Mouse (Mus musculus) left cerebral cortex, postnatal 14 days (tissue): Measurements from ENCODE around the gene Phb. TPM values are rescaled to one million over a fixed set of nuclear protein-coding genes. Genes with fewer than 3 reads are reported as not detected.
"Not testable (repeated sequence)": the region's sequence is repeated elsewhere in the genome, so short reads cannot be mapped to it uniquely, and the experiment has no call there.

ENCODE experiments used
- DNase-seq, 2 experiments: peaks; one replicate each; pipeline ENCODE4 v3.0.0; 2021 to 2022; ENCODE audit warnings: low spot score in 2 of 2, mixed read lengths in 1 of 2
- intact Hi-C: fragments of 180-260 bp; cut with DNase I; formaldehyde crosslinking; loops from one replicate; pipeline ENCODE4 v1.15.1; 2025
- total RNA-seq, 2 experiments: library from RNA; stranded (reverse); gene quantifications; 2 replicates each; pipeline ENCODE4 v1.2.3; 2021

Gene Phb
- total RNA-seq, 2 experiments from 2014 or later: 82.5 to 86.3 TPM

DNA sequence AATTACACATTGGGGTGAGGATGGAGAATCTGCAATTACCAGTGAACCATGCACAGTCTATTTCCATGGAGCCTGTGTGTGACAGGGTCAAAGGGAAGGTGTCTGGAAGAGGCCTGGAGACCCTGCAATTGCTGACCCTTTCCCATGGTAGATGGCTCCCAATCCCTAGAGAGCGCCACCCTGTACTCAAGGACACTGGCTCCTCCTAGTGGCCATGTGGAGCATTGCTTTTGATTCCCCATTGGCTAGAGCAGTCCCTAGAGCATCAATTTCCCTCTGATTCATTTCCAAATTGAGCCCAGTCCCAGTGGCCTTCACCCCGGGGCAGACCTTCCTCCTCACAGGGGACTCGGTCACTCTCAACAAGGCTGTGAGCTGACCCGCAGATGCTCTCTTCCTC is 17.9 kb upstream of the Phb start:
- intact Hi-C loops: loop anchor here (1.0 to 5.0 kb wide), 2 partner anchors 72 to 116 kb away; no protein-coding TSS in a partner anchor

DNA sequence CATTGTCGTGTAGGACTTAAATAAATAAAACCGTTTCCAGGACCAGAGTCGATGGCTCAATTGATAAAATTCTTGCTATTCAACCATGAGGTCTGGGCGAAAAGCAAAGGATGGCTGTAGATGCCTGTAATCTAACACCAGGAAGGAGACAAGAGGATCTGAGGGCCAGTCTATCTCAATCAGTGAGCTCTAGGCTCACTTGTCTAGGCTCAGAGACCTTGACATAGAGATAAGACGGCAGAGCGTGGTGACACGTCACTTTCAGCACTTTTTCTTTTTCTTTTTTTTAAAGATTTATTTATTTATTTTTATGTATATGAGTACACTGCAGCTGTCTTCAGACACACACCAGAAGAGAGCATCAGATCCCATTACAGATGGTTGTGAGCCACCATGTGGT is 17.2 kb upstream of the Phb start:
- intact Hi-C loops: loop anchor here (1.0 to 5.0 kb wide), 2 partner anchors 72 to 116 kb away; no protein-coding TSS in a partner anchor
- no peak for DNase-seq

More for the DNA sequence above, 17.9 kb upstream of the Phb start:
- DNase-seq: peak; percentile 81 to 83

DNA sequence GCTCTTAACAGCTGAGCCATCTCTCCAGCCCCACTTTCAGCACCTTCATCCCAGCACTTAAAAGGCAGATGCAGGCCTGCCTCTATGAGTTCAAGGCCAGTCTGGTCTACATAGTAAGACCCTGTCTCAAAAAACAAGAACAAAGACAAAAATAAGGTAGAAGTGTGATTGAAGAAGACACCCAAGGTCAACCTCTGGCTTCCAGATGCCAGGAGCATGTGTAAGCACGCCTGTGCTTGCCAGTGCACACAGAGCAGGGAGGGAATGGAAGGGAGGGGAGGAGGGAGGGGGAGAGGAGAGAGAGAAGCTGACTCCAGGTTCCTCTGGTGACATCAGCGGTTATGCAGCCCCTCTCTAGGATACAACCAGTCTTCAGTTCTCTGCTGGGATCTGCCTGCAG is 16.8 kb upstream of the Phb start:
- intact Hi-C loops: no loop called here
- DNase-seq: no peak

DNA sequence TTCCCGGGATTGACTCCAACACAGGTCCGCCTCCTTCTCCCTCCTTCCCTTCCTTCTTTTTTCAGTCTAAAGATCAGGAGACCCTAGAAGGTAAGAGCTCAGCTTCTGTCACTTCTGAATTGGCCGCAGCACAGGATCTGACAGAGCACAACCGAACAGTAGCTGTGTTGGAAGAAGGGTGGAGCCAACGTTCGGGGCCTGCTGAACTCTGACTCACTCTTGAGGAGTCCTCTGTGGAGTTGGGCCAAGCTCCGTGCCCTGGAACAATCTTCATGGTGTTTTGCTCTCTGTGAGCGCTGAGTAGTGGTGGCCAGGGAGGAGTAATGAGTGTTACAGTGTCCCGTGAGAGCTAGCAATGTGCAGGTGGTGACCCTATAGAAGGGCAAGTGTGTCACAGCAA is 15.8 kb upstream of the Phb start:
- no peak for DNase-seq
- intact Hi-C loops: no loop called here

DNA sequence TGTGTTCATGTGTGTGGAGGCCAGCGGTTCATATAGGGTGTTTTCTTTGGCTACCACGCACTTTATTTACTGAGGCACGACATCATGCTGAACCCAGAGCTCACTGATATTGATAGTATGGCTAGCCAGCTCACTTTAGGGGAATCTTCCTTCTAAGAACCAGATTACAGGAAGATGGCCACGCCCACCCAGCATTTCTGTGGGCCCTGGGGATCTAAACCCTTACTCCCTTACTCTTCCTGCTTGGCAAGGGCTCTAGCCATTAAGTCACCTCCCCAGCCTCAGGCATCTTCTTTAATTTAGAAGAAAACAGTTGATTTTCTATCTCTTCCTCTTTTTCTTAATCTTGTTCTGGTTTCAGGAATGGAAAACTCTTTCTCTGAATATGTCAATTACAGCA is 9.3 kb upstream of the Phb start:
- DNase-seq: no peak
- intact Hi-C loops: no loop called here

DNA sequence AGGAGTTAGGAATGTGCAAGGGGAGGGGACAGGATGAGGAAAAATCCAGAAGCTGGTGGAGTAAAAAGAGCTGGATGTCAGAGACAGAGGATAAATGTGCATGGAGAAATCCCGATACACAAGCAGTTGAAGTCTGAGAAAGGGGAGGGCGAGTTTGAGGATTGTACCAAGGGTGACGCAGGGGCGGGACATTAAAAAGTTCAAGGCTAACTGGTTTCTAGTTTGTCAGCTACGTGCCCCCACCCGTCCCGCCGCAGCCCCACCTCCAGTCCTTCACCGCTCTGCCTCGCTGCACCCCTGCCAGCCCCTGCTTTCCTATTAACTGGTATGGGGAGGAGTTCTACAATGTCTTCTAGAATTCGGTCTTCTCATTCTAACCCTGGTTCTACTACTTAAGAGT is 420 bp downstream of the Phb start:
- DNase-seq: no peak
- intact Hi-C loops: no loop called here

DNA sequence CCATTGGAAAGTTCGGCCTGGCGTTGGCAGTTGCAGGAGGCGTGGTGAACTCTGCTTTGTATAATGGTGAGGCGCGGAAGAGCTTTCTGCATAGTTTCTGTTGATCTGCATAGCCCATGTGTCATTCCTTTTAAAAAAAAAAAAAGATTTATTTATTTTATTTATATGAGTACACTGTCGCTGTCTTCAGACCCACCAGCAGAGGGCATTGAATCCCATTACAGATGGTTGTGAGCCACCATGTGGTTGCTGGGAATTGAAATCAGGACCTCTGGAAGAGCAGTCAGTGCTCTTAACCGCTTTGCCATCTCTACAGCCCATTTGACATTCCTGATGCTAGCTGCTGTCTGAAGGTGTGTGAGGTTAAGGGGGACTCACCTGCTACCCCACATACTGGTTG is 1.3 kb downstream of the Phb start:
- intact Hi-C loops, DNase-seq: not testable (repeated sequence)

DNA sequence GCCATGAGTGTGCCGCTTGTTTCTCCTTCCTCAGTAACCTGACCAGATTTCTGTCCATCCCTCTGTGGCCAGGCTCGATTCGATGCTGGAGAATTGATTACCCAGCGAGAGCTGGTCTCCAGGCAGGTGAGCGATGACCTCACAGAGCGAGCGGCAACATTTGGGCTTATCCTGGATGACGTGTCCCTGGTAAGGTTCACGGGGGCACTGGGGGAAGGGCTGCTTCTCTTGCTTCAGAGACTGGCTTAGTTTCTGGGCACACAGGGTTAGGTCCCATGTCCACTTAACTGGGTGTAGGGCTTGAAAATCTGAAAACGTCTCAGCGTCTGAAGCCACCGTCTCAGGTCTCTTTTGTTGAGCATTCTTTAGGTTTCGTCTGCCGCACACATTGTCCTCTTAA is 8.7 kb downstream of the Phb start:
- no peak for DNase-seq
- intact Hi-C loops: no loop called here

DNA sequence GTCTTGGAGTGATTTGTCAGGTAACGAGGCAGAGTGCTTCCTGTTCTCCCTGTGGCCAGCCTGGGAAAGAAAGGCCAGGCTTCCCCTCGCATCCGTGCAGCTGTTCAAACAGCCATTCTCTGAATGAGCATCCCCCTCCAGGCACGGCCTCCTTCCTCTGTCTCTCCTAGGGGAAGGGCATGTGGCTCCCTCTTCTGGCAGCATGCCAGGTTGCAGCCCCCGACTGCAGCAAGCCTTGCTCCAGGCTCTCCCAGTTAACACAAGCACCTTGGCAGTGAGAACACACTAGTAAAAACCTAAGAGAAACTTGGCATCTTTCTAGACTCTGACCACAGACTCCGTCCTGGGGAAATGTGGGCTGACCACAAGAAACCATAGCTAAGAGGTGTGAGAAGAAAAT is 9.6 kb downstream of the Phb start:
- DNase-seq: peak; percentile 63 to 75
- intact Hi-C loops: no loop called here

DNA sequence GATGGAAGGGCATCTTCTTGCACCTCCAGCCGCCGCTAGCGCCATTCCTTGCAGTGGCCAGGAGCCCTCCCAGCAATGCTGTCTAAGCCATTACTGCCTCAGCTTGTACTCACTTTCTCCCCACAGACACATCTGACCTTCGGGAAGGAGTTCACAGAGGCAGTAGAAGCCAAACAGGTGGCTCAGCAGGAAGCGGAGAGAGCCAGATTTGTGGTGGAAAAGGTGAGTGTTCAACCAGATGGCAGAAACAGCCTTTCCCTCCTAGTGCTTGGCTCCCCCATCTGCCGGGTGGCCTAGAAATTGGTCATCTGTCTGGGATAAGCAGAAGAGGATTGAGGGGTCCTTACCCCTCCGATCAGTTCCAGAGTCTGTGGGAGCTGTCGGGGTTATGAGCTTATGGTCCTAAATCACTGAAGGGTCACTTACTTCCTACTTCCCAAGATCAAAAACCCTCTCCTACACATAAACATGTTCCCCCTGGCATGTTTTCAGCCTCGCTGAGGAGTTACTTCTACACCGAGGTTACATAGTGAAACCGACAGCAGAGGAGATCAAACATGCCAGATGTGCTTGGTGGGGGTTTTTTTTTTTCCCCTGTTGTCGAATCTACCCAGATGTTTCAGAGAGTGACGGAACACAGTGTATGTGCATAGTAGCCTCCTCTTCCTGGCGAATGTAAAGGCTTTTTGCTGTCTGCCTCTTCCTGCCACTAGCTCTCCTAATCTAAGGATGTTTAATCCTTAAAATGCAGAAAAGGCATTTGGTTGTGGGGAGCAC is 11.4 kb downstream of the Phb start:
- intact Hi-C loops: no loop called here

DNA sequence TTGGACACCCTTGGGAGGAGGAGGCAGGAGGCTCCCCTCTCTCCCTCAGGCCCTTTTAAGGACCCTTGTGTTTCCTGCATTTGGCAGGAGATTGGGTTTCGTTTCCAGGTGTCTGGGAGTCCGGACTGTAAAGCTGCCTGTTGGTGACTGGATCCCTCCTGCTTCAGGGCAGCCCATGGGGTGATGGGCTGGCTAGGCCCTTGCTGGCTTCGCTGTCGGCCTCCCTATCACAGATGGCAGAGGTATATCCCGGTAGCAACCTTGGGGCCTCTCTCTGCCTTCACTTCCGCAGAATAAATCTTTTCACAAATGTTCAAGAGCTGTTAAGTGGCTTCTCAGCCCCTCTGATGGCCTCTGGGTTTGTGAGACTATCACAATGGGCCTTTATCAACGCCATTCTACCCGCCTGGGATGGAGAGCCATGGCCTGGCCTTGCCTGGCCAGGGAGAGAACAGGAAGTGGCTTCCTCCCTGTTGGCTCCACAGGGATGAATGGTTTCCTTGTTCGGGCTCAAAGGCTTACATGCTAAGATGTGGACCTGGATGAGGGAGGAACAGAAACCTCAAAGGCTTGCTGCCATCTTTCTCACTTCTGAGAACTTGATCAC is 15.3 kb downstream of the Phb start:
- intact Hi-C loops: loop anchor here (10.0 kb wide), 1 partner anchor 293 kb away; no protein-coding TSS in a partner anchor
- no peak for DNase-seq

More for the DNA sequence above, 11.4 kb downstream of the Phb start:
- no peak for DNase-seq

DNA sequence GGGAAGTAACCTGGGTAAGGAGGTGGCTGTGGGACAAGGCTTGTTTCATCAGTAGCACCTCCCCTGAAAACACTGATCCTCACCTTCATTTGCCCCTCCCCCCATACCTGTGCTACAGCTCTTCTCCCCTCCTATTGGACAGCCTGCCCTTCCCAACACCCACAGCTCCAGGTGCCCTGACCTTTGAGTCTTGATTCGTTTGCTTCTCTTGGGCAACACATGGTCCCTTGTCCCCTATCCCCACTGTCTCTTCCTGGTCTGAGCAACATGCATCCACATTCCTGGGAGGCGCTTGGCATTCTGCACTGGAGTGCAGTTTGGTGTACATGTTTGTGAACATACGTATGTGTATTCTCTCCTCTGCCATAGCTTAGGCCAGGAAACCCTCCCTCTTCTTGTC is 16.2 kb downstream of the Phb start:
- intact Hi-C loops: loop anchor here (10.0 kb wide), 1 partner anchor 292 kb away; no protein-coding TSS in a partner anchor

DNA sequence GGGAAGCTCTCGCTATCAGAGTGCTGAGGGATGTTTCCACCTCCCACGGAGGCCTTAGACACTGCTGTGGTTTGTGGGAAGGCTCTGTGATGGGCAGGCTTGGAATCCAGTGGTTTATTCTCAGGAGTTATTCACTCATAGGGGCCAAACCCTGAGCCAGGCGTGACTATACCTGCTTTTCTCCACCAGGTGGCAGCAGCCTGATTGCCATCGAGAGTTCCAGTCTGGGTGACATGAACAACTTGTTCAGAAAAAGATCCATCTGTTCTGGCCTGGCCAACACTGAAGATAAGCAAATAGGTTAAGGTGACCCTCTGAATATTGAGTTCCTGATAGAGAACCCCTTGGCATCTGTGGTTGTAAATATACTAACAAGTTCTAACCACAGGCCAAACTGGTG is 19.3 kb downstream of the Phb start:
- intact Hi-C loops: loop anchor here (1.0 to 10.0 kb wide), 2 partner anchors 65 to 289 kb away; no protein-coding TSS in a partner anchor
- peak; percentile 80 to 85 for DNase-seq

More for the DNA sequence above, 16.2 kb downstream of the Phb start:
- no peak for DNase-seq

DNA sequence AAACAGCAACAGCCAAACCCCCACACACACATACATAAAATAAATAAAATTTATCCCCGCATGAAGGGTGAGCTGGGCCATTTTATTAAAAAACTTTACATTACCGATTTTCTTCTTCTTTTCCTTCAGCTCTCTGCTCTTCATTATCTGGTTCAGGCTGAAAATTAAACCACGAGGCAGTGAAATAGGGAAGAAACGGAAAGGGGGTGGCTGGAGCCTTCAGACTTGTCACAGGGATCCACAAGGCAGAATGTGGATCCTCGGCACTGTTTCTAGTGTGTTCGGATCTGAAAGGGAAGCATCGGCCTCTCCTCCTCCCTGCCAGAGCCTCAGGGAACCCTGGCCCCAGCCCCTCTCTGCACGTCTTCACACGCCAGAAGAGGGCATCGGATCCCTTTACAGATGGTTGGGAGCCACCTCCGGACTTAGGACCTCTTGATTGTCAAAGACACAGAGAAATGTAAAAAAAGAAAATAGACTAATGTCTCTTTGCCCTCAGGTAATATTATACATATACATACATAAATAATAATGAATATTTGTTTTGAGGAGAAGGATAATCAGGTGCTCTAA is 20.4 kb downstream of the Phb start:
- intact Hi-C loops: loop anchor here (10.0 kb wide), 1 partner anchor 288 kb away; no protein-coding TSS in a partner anchor
- no peak for DNase-seq

DNA sequence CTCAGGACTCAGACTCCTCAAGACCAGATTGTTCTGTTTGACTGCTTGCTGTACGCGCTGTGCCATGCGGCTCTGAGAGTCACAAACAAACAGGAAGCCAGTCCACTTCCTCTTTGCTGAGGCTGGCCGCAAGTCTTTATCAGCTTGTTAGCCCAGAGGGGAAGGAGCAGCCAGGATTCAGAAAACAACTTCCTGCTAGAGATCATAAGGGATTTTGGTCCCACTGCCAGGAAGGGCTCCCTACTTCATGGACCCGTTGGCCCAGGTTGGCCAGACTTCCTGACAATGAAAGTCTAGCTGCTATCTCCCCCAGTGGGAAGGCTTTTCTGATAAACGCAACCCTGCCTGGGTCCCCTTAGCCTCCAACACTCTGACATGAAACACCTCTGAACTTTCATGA is 21.8 kb downstream of the Phb start:
- intact Hi-C loops: loop anchor here (10.0 kb wide), 1 partner anchor 286 kb away; no protein-coding TSS in a partner anchor
- DNase-seq: no peak

DNA sequence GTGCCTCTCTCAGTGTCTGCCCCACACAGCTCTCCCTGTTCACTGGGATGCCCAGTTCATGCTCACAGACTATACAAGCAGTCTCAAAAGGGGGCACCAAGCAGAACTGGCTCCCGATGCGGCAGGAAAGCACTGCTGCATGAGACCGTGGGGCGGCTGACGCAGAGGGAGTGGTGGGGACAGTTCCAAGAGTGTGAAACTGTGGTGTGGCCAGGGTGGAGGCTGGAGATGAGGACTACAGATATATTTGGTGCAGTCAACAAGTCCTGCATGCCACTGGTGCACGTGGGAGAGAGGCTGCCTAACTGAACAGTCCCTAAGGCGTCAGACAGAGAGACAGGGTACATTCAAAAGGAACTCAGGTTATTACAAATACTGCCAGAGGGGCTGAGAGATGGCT is 22.2 kb downstream of the Phb start:
- DNase-seq: no peak
- intact Hi-C loops: loop anchor here (10.0 kb wide), 1 partner anchor 286 kb away; no protein-coding TSS in a partner anchor

DNA sequence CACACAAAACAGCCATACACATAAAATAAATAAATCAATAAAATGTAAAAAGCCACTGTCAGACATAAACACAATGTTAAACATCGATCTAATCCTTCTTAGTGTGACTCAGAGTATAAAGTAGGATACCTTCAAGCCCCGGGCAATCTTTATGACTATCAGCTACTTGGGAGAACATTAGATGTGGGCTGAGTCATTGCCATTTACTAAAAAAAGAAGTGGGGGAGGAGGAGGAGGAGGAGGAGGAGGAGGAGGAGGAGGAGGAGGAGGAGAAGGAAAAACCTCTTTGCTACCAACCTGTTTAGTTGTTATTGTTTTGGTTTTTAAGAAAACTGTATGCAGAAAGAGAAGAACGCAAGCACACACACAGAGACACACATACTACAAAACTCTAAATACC is 22.8 kb downstream of the Phb start:
- intact Hi-C loops: loop anchor here (10.0 kb wide), 1 partner anchor 285 kb away; no protein-coding TSS in a partner anchor
- DNase-seq: no peak

DNA sequence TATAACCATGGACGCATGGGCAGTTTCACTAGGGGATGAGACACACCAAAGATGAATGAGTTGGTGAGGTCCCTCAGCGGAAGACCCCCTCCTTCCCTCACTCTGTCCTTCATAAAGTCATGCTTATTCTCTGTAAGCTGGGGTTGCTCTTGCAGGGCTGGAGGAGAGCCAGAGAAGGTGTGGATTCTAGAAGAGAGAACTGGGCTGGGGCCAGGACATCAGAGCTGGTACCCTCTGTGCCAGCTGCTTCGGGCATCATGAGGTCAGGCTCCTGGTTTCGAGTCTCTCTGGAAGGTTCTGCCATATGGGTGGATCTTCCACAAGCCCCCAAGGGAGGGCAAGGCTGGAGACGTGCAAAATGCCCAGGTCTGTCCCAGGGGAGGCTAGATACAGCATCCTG is 31.8 kb downstream of the Phb start:
- intact Hi-C loops: no loop called here
- no peak for DNase-seq

DNA sequence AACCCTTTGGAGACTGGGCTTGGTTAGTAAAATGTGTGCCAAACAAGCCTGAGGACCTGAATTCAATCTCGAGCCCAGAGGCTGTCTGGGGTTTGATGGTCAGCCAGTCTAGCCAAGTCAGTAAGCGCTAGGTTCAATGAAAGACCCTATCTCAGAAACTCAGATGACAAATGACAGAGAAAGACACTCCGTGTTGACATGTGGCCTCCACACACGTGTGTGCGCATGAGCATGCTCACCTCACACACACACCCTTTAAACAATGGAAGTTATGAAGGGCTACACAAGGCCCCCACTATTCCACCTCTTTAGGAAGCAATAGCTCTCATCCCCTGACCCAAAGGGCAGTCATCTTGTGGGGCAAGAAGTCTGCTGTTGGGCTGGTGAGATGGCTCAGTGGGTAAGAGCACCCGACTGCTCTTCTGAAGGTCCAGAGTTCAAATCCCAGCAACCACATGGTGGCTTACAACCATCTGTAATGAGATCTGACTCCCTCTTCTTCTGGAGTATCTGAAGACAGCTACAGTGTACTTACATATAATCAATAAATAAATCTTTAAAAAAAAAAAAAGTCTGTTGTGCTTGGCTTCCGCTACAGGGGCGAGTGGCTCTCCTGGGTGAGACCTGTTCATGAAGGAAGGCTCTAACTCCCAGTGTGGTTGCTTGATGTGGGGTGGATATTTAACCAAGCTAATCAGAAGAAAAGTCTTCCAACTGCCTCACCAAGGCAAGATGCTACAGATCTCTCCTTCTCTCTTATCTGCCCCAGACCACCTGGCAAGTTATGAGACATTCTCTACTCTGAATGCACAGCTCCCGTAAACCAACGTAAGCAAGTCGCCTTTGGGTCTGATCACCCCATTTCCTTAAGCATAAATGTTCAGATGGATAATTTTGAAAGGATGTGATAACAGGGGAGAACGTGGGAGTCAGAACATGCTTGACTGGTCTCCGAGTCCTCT is 34.3 kb downstream of the Phb start:
- intact Hi-C loops: no loop called here
- DNase-seq: no peak
